Mouse (Mus musculus): Measurements from ENCODE around the gene Fbxw15.
"Not testable (repeated sequence)": the region's sequence is repeated elsewhere in the genome, so short reads cannot be mapped to it uniquely, and the experiment has no call there.

The Fbxw15 gene

DNA sequence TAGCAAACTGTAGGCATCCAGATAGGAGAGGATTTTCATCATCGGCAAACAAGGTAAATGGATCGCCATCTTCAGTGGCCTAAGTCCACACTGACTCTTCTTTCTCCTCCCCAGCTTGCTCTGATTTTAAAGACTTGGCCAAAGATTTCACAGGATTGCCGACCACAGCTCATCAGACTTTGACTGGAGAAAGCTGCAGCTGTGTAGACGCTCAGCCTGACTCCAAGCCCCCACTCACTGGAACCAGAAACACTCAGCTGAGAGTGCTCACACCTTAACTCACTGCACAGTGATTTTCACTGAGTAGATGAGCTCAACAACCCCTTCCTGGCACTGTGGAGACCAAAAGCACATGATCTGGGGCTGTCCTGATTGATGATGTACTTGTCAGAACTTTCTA, at the start of gene Fbxw15:
Gene Fbxw15 (minus strand): TSS at position 101 of the 400 bp plus-strand sequence.
- DNase-seq (ENCODE audit: low read depth, low spot score): not testable (repeated sequence)

DNA sequence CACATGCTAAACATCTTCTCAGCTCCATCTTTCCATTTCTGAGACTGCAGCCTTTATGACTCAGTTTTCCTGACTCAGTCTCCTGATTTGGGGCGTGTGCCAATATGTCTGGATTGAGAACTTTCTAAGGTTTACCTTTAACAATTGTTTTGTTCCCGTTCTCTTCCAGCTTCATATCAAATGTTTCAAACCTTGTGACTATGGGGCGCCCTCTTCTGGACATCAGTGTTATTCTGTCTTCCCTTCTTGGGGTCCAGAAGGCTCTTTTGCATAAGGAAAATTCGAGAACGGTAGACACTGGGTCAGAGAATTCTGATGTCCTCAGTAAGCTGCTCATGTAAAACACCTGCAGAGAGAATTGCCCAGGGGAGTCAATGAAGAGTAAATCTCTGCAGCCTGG, 38.8 kb upstream of the Fbxw15 start:
- not testable (repeated sequence) for DNase-seq (ENCODE audit: low read depth, low spot score)

DNA sequence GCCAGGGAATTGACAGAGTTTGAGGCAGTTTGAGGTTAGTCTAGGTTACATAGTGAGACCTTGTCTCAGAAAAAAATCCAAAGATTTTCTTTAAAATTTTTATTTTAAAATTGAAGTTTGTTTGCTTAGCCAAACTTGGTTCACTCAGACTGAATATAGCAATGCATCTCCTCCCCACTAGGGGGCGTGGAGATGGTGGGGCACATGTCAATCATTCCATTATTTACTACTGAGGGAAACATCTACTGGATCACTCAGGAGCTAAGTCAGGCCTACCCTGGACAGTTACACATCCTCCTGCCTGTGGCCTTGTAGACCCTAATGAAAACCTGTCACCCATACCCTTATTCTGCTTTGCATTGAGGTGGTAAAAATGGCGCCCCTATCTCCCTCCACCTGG, 34.1 kb upstream of the Fbxw15 start:
- DNase-seq (ENCODE audit: low read depth, low spot score): not testable (repeated sequence)

DNA sequence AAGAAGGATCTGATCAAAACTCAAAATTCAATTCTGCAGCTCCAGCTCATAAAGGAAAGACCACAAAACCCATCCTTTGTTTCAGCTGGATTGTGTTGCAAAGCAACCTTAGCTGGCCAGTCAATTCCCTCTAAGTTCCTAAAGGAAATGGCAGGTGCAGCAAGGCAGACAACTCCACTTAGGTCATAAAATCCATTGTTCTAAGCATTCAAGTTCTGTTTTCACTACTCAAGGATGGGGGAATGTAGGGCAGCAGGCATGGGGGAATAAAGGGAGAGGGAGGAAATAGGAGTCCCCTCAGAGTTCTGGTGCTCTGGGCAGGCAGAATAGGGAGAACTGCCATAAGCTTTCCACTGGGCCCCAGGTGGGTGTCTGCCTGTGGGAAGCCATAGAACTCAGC, 29.2 kb upstream of the Fbxw15 start:
- no peak for DNase-seq (ENCODE audit: low read depth, low spot score)

DNA sequence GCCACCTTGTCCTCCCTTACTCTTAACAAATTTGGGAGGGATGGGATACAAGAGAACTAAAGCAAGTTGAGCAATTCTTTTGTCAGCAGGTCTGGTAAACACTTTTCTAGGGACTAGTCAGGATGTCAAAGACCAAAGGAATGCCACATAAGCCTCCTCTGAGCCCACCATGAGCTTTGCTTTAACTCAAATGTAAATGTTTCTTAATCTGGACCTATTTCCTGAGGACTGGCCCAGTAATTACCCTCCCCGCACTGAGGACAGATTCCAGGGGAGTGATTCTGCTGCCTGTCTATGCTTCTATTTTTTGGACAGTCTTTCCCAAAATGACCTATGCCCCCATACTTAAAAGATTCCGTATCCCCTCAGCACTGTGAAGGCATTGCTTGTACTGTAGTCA, 26.8 kb upstream of the Fbxw15 start:
- no peak for DNase-seq (ENCODE audit: low read depth, low spot score)

DNA sequence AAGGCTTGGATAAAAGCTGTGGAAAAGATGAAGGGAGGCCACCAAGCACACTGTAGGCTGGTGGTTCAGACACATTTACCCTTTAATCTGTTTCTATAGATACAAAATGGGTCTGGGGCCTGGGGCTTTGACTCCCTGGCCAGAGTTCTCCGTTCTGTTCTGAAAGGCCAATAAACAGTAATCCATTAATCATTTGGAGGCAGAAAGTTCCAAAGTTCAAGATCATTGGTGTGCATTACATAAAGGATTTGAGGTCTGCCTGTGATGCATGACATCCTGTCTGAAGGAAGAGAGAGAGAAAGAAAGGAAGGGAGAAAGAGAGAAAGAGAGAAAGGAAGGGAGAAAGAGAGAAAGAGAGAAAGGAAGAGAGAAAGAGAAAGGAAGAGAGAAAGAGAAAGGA, 2.5 kb downstream of the Fbxw15 start:
- no peak for DNase-seq (ENCODE audit: low read depth, low spot score)

DNA sequence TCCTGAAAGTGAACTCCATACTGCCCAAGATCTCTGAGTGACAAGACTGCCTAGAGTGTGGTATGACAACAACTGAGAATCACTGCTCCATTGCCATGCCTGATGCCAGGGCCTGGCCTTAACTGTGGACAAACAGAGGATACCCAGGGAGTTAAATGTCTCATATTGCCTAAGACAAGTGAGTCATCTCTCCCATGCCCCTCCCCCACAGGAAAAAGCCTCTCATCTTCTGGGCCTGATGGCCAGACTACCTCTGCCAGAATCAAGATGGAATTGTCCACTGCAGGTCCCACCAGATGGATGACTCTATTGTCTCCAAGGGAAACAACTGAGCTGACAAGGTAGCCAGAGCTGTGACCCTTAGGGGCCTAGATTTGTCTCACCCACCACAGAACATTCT, 6.0 kb downstream of the Fbxw15 start:
- not testable (repeated sequence) for DNase-seq (ENCODE audit: low read depth, low spot score)

DNA sequence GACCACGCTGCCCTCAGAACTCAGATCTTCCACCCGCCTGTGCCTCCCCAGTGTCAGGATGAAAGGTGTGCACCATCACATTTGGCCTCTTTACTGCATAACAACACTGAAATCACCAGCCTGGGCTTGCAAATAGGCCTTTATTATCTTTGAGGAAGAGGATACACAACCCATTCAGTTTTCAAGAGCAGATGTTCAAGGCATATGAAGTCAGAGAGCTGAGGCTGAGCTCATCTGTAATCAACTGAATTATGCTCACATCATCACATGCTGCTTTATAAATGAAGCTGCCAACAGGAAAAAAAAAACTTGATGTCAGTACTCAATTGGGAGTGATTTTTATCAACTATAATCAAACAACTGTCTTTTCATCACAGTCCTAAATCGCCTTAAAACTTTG, 15.6 kb downstream of the Fbxw15 start:
- DNase-seq (ENCODE audit: low read depth, low spot score): no peak

DNA sequence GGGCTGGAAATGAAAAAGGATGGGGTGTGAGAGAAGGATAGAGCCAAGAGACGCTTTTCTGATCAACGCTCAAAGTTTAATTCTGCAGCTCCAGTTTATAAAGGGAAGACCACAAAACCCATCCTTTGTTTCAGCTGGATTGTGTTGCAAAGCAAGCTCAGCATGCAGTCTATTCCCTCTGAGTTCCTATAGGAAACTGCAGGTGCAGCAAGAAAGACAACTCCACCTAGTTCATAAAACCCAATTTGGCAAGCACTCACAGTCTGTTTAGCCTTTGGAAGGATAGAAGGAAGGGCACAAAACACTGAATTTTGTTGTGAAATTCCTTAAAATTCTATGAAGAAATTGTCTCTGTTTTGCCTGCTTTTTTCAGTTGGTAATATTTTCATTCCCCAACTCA, 18.4 kb downstream of the Fbxw15 start:
- not testable (repeated sequence) for DNase-seq (ENCODE audit: low read depth, low spot score)

DNA sequence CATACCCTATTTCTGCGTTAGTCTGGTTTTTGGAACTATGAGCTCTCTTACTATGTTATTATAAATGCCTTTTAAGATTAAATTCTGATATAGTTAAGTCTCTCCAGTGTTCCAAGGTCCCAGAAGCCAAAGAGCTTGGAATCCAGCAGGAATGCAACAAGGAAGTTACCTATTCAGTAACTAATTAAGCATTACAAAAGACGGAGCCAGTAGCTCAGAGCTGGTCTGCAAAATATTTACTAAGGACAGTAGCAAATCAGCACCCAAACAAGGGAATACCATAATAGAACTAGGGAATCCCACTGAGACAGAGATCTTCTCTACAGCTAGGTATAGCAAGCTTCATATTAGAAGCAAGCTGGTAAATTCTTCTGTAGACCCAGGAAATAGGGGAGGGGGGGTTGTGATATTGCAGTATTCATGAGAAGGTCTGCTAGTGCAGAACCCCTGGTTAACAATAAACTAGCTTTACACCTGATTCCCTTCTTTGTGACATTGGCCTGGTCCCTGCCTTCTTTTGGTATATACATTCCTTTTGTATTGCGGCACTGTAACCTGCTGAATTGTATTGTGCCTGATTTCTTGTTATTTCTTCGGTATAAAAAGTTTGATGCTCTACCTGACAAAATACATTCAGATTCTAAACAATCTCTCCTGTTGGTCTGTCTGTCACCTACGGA, 44.5 kb downstream of the Fbxw15 start:
- DNase-seq (ENCODE audit: low read depth, low spot score): no peak
